Mouse (Mus musculus) urinary bladder, postnatal 25 days (tissue): Measurements from ENCODE around the gene Prpsap1.

Experiments used
- DNase-seq: peaks from one replicate; pipeline ENCODE4 v3.0.0; 2022; ENCODE audit warnings: low spot score

Prpsap1 gene

DNA sequence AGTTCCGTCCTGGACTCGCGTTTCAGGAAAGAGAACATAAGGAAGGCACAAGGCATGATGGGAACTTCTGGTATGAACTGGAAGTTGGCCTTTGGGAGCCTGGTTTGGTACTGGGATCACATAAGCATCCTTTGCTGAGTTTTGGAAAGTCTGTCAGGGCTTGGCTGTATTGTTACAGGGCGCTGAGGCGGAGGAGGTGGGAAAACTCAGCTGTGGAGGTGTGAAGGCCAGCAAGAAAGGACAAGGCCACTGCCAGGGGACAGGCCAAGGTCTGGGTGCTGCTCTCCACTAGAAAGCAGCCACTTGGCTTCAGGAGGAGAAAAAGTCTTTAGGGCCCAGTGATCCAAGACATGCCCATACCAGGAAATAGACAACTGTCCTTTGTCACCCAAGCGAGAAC is 50.7 kb downstream of the Prpsap1 start:
- no peak for DNase-seq

DNA sequence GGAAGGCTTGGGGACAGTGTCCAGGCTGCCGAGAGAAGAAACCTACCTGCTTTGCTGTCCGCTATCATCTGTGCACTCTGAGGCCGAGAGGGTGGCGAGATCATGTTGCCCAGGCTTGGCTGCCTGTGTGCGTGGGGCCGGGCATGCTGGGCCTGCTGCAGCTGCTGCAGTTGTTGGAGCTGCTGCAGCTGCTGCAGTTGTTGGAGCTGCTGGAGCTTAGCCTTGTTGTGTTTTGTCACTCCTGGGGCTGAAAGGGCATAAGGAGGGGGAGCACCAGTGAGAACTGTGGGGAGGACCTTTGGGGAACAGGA is 51.2 kb downstream of the Prpsap1 start:
- DNase-seq, result no peak

DNA sequence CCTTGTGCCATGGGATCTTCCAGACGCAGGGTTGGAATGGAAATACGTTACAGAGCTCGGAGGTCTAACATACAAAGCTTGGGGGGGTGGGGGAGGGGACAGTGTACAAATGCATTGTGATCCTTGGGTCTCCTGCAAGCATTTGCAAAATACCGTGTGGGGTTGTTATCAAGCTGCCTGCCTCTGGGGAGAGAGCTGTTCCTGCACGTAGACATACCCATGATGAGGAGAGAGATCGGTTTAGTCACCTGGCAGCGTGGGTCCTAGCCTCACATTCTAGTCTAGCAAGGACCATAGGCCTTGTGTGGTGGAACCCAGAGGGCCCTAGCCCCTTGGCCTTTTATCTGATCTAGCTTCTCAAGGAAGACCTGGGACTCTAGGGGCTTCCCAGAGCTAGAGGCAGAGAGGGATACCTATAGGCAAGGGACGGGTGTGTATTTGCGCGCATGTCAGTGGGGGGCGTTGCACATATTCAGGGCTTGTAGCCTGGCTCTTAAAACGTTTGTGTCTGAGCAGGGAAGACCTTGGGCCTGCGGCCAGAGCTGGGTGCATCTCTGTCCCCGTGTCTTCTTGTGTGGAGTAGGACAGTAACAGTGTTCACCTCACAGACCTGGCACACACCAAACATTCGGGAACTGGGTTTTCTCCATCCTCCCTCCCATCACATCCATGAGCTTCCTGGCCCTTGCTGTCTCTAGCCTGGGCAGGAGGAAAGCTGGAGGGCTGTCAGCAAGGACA is 51.7 kb downstream of the Prpsap1 start:
- DNase-seq, result no peak

DNA sequence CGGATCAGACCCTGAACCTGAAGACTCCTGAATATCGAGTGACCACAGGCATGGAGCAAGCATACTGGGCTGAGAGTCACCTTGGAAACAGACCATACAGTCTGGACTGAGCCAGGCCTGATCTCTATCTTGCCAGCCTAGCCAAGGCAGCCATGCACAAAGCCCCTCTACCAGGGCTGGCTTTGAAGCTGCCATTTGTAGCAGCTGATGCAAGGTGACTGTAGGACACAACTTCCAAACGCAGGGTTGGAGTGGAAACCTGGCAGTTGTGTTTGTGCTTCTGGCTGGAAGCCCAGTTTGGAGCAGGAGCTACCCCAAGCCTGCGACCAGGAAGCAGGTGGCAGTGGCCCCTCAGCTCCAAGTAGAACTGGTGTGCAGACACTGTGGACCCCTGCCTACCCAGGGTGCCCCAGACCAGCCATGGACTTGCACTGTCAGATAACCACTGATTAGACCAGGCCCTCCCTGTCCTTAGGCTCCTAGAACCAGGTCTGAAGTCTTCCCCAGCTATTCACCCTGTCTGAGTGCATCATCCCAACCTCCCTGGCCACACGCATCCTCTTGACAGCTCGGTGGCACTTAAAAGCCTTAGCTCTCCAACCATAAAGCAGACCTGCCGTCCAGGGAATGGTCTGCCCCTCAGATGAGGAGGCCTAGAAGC is 53.5 kb downstream of the Prpsap1 start:
- DNase-seq, result no peak

DNA sequence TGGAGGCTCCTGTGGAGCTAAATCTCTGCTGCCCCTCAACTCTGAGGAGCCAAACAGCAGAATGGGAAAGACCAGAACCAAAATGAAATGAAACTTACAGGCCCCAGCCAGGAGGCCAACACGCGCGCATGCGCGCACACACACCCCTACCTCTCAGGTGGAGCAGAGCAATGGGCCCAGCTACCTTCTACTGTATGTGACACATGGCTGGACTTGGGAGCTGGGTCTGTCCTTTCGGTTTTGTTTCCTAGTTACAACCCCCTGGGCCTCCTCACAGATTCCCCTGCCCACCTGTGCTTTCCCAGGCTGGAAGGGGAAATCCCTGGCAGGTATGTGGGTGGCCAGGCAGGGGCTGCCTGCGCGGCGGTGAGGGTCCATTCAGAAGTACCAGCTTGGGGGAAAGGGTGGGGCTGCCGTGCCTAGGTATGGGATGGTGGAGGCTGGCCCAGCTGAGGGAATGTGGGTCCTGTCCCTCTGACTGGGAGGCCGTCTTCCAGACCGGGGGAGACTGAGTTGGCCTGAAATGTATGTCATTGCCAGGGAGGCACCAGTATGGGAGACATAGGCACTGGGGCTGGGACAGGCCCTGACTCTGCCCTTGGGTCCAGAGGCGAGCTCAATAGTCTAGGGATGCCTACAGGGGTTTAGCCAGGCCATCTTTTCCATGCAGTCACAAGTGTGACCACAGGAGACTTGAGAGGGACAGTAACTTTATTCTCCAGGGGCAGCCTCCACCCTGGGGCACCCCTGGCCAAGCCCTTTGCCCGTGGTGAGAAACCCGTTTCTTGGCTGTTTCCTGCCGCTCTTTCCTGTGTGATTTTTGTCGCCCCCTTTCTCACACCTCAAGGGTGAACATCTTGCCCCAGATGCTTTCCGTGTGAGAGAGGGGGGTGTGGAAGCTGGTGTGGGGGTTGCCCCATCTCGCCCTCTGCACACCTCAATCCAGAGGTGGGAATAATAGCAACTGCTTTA is 54.4 kb downstream of the Prpsap1 start:
- DNase-seq, result no peak

DNA sequence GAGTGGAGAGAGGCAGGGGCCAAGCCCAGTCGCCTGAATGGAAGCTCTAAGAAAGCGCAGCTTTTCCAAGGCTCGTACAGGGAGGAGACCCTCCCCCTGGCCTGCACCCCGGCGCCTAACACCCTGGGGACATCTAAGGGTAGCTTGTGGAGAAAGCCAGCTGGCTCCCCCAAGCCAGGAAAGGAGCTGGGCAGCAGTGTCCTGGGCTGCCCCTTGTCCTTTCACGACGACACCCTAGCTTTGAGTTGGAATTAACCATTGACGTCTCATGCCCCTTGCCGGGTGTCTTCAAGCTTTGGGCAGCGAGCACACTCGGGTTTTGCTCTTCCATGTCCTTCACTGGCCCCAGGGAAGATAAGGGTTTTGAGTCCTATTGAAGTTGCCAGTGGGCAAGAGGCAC is 56.5 kb downstream of the Prpsap1 start:
- no peak for DNase-seq

DNA sequence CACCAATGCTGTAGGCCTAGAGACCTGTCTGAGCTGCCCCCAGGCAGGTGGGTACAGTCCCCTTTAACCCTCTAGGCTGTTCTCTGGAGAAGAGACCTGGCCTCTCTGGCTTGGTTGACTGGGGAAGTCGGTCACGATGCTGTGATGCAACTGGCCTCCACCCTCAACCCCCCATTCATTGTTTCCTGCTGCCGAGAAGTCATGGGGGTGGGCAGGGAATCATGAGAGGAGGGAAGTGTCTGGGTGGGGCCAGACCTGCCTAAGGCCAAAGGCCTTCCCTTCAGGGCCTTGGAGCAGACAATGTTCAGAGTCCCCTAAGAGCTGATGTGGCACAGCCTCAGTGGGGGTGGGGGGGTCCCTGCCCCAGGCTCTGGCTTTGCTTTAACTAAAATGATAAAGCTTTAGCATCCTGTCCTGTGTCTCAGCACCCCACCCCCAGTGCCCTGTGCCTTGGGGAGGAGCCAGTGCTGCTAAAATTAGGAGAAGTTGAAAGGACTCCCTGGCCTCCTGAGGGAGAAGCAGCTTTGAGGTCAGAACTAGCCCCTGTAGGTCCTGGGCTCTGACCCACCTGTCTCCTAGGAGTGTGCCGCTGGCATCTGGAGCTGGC is 57.2 kb downstream of the Prpsap1 start:
- DNase-seq, result no peak

DNA sequence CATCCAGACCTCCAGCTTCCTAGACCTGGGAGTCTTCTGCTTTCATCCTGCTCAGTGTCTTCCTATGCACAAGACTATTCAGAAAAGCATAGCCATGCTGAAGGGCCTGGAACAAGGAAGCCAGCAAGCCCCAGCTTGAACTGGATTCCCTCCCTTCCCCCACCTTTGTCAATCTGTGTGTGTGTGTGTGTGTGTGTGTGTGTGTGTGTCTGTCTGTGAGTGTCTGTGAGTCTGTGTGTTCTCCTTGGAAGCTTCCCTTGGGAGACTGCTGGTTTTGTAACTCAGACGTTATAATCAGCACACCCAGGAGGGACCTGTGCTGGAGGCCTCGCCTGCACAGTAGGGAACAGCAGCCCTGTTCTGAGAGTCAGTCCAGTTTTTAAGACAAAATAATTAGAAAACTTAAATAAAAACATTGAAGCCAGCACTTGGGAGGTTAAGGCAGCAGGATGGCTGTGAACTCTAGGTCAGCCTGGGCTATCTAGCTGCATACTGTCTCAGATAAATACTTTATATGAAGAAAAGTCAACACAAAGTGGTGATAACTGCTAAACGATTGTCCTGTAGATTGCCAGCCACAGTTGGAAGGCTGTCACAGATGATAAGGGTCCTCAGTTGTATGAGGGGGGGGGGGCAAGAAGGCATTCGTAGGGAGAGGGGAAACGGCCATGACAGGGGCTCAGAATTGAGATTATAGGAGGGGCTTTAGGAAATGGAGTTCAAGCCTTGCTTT is 57.8 kb downstream of the Prpsap1 start:
- no peak for DNase-seq

DNA sequence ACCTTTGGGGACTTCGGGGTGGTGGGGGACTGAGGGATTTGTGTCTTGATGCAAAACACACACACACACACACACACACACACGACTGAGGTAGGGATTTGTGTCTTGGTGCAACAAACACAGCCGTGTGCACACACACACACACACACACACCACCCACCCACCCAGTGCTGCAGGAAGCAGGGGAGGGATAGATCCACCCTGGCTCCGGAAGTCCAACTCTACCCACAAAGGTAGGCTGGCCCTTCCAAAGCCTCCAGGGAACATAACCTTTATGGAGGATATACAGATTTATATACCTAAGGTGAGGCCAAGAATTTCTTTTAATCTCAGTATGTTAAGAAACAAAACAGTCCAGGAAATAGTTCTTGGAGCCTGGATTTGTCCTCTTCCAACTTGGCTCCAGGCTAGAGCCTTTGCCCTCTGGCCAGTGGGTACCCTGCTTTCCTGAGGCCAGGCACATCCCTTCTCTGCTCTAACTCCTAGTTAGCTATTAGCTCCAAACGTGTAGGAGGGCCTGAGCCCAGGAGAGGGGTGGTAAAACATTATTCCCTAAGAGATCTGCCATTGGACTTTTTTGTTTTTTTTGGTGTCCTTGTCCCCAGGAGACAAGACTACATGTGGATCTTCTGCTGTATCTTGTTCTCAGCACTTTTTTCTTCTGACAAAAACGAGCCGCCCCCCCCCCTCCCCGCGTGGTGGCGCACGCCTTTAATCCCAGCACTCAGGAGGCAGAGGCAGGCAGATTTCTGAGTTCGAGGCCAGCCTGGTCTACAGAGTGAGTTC is 58.8 kb downstream of the Prpsap1 start:
- DNase-seq, result no peak

DNA sequence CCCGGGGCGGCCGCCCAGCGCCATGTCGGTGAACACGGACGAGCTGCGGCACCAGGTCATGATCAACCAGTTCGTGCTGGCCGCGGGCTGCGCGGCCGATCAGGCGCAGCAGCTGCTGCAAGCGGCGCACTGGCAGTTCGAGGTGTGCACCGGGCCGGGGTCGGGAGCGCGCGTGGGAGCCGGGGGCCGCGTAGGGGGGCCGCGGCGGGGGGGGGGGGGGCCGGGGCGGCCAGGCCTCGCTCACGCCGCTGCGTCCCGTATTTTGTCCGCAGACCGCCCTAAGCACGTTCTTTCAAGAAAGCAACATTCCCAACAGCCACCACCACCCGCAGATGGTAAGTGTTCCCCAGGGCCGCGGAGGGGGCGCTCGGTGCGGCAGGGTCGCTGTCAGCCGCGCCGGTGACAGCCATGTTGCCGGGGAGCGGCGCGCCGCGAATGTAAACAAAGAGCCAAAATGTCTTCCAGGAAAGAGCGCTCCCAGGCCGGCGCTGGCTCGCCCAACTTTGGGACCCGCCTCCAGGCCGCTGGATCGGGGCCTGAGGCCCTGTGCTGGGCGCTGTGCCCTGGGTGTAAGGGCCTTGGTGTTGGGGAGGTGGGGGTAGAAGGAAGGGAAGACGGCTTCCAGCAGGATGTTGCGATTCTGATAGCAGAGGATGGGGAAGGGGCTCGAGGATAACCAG is 59.6 kb downstream of the Prpsap1 start:
- DNase-seq, result peak; percentile 65

DNA sequence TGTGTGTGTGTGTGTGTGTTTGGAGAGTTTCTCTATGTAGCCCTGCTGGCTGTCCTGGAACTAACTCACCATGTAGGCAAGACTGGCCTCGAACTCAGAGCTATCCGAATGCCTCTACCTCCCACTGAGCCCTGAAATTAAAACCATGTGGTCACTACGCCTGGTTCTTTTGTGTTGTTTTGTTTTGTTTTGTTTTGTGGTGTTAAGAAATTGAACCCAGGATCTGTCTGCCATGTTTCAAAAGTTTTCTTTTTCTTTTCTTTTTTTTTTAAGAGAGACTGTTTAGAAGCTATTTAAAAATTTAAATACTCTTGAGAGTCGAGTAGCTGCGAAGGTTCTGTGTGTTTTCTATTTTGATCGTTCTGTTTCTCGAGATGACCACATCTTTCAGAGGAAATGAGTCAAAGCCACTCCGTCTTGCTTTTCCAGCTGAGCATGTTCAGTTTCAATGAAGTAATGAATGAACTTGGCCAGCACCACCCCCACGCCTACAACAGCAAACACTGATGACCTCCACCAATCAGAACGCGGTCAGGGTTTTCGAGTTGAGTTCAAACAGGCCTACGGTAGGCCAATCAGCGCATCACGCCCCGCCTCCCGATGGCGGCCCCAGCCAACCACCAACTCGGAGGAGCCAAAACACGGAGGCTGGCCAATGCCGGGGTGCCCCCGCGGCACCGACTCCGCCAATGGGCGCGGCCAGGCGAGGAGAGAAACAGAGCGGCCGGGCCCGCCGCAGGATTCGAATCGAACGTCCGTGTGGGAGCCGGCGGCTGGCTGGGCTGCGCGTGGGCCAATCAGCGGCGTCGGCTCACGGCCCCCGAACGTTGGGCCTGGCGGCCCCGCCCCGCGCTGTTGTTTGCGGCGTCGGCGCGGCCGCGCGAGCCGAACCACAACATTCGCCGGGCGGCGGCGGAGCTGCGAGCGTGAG is 60.4 kb downstream of the Prpsap1 start, which contains the start of gene Ubald2:
Gene Ubald2, plus strand, starts transcription at position 739 of the 931 bp plus-strand sequence.
- DNase-seq, result peak; percentile 95

DNA sequence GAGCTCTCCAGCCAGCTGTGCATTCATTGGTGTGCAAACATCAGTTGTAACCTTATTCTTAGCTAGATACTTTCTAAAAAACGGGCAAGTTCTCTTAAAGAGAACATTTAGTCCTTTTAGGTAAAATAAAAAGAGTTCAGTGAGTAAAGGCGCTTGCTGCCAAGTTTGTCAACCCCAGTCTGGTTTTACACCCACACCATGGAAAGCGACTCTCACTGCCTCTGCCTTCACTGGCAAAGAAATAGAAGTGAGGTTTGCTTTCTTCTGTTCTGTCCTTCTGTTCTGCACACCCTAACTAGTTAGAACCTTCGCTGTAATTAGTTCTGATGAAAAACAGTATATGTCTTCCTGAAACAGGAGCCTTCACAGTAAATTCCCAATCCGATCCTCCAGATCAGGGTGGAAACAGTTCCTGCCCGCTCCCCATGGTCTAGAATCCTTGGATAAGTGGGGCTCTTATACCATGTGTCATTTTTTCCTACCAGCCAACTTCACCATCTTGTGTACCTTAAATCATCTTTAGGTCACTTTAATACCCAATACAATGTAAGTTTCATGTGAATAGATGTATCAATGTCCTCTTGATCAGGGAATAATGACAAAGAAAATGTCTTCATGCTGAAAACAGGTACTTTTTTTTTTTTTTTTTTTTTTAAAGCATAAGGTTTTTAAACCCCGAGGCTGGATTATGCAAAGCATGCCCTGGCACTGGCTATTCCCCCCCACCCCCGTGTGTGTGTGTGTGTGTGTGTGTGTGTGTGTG is 61.2 kb downstream of the Prpsap1 start:
- no peak for DNase-seq

DNA sequence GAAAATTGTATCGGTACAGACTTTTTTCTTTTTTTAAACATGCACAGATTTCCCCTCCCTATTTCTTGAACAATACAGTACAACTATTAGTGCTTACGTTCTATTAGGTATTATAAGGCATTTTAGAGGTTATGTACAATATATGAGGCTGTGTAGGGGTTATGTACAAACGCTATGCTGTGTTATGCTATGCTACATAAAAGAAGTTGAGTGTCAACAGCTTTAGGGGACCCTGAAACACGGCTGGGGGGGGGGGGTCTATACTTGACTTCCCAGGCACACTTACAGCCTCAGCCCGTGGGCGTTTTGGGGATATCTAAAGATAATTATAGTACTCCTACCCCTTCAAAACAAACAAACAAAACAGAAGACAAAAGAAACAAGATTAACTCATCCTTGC is 61.9 kb downstream of the Prpsap1 start:
- DNase-seq, result no peak

DNA sequence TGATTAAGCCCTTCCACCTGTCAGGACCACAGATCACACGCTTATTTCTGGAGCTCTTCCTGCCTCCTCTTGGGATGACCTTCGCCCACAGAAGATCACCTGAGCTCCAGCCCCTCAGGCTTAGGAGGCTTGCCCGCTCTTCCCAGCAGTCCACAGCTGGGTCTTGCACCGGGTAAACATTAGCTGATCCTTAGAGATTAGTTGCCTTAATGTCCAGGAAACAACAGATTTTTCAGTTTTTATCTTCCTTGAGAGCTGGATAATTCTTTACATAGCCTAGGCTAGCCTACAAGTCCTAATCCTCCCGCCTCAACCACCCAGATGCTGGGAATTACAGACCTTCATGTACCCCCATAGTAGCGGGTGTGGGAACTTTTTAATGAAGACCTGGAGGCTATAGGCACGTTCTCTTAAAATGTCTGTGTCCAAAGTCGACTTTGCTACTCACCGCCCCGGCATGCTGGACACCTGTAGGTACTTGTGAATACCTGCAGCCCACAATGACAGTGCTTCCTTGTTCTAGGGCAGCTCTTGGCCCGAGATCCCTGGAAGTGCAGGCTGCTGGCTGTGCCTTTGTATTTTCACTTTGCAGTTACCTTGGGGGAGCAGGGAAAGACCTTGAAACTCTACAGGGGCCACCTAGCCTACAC is 62.4 kb downstream of the Prpsap1 start:
- DNase-seq, result no peak

DNA sequence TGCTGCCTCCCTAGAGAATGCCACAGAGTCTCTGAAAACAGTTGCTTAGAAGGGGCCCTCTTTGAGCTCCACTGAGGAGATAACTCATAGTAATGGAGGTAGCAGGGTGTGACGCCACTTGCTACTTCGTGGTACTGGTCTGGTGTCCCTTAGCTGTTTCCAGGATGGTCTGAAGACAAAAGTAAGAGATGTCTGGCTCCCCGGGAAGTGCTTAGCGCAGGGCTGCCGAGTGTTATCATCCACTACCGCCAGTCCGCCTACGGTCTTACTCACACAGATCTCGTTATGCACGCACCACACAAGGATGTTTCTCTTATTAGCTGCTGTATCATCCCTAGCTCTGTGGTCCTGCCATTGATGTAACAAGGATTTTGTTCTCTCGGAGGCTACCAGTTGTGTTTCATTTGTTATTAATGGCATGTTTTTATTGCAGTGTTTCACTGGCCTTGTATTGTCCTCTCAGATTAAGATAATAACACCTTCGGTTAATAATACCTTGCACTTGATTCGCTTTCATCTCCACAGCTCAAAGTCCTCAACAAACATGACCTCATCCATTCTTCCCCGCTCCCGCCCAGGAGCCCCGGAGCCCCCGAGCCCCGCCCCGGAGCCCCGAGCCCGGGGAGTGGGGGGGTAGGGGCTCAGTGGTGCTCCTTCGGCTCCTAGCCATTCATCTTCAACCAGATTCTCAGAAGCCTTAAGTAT is 63.1 kb downstream of the Prpsap1 start:
- DNase-seq, result no peak

DNA sequence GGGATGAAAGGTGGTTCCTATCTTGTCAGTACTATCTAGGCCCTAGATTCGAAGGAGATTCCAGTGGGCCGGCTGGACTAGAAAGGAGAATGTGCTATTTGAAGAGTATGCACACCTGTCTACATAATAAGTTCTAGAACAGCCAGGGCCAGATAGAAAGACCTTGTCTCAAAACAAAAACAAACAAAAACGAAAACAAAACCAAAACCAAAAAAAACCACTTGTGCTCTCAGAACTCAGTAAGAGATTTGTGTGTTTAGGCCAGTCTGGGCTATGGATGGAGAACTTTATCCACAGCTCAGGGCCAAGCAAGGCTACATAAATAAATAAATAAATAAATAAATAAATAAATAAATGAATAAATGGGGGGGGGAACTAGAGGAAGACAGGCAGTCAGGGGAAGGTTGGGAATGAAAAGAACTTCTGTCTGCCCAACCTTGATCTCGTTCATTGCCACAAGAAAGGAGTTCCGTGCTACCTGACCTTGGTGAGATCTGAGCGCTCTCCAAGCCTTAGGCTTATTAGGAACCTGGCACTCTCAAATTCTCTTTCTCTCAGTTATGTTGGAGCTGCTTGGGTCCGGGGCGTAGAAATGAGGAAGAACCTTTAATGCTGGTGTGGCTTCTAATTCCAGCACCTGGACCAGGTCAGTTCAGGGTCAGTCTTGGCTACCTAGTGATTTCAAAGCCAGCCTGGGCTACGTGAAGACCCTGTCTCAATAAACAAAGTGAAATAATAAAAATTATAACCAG is 64.0 kb downstream of the Prpsap1 start:
- no peak for DNase-seq
